Comparison of ENCODE assay signal across 1 mouse cellular context in genomic region chr11:78803587-78804316, GRCm38 (mm10).
TF ChIP-seq lines count a peak whose summit lies in the region.

No protein-coding gene starts in this region.

TF ChIP-seq in MEL, 35 proteins besides CTCF, POLR2A, EP300 and RAD21 (continued from another document):
- peak; percentile 60; the same call in 1 of the 2 replicates for TF ChIP-seq MAFK (IDR thresholded peaks at IDR 0.05; ENCODE audit: borderline replicate concordance, low read depth, low read length)
- TF ChIP-seq POLR2AphosphoS2 (IDR thresholded peaks at IDR 0.05; ENCODE audit: low read length) = no peak
- TF ChIP-seq MYC (IDR thresholded peaks at IDR 0.05; ENCODE audit: low read depth, low read length) = no peak
- no peak for TF ChIP-seq POLR2AphosphoS5 (IDR thresholded peaks at IDR 0.05; ENCODE audit: borderline replicate concordance, low read depth, low read length)
- TF ChIP-seq HCFC1 (IDR thresholded peaks at IDR 0.05; ENCODE audit: low read depth, low read length) = peak; percentile 54; the same call in 1 of the 2 replicates
- TF ChIP-seq SIN3A (IDR thresholded peaks at IDR 0.05; ENCODE audit: low read length) = peak; percentile 73
- no peak for TF ChIP-seq USF1 (IDR thresholded peaks at IDR 0.05; ENCODE audit: low read depth, low read length)
- TF ChIP-seq SMC3 (IDR thresholded peaks at IDR 0.05; ENCODE audit: low read depth, low read length) = 0 out of 2 replicates have a peak, but pooled peaks have one; percentile 5
- TF ChIP-seq ETS1 (IDR thresholded peaks at IDR 0.05; ENCODE audit: low read depth, low read length) = peak; percentile 81
- TF ChIP-seq USF2 (IDR thresholded peaks at IDR 0.05; ENCODE audit: borderline replicate concordance in 1 of 2, insufficient read depth in 1 of 2, low read depth in 1 of 2, low read length in 2 of 2) = no peak
- TF ChIP-seq TAL1 (IDR thresholded peaks at IDR 0.05; ENCODE audit: low read length) = peak; percentile 31
